Mouse (Mus musculus) embryonic facial prominence, embryonic 15.5 days (tissue): ENCODE measurements around the gene Atg2a. TPM values are rescaled to one million over a fixed set of nuclear protein-coding genes. Genes with fewer than 3 reads are reported as not detected.

Experiments used
- ATAC-seq: fragments of 200-750 bp; cut with Nextera tagmentation; 2 replicates; pipeline ENCODE4 v1.8.0; 2017; ENCODE audit warnings: low read depth, moderate TSS enrichment; ENCODE audit not compliant: insufficient number of reproducible peaks, low FRiP score, low TSS enrichment
- H3K27ac ChIP-seq: fragments of 300-500 bp; sonication (generic); replicated peaks from 2 replicates; pipeline ENCODE4 v1.5.1; 2015; ENCODE audit warnings: mild to moderate bottlenecking, inconsistent platforms
- H3K27me3 ChIP-seq: fragments of 300-500 bp; sonication (generic); 2 replicates; pipeline ENCODE4 v1.6.1; 2015; ENCODE audit warnings: inconsistent platforms
- H3K36me3 ChIP-seq: fragments of 300-500 bp; sonication (generic); 2 replicates; pipeline ENCODE4 v1.6.1; 2015; ENCODE audit warnings: mild to moderate bottlenecking, inconsistent platforms
- H3K4me1 ChIP-seq: fragments of 300-500 bp; sonication (generic); 2 replicates; pipeline ENCODE4 v1.6.1; 2015; ENCODE audit warnings: inconsistent platforms
- H3K4me2 ChIP-seq: fragments of 300-500 bp; sonication (generic); replicated peaks from 2 replicates; pipeline ENCODE4 v1.6.1; 2015; ENCODE audit warnings: mild to moderate bottlenecking, inconsistent platforms
- H3K4me3 ChIP-seq: fragments of 300-500 bp; sonication (generic); replicated peaks from 2 replicates; pipeline ENCODE4 v1.5.1; 2015; ENCODE audit warnings: mild to moderate bottlenecking, inconsistent platforms
- H3K9ac ChIP-seq: fragments of 300-500 bp; sonication (generic); 2 replicates; pipeline ENCODE4 v1.6.1; 2015; ENCODE audit warnings: inconsistent platforms
- H3K9me3 ChIP-seq: fragments of 300-500 bp; sonication (generic); replicated peaks from 2 replicates; pipeline ENCODE4 v1.6.1; 2016; ENCODE audit warnings: inconsistent platforms
- WGBS: fragments of 180-500 bp; shearing (Covaris S2); methylation state at CpG from one replicate; pipeline ENCODE4 v1.1.7; 2015; 5-methylcytosine and 5-hydroxymethylcytosine counted together
- polyA plus RNA-seq: library from polyadenylated mRNA; unstranded; fragments of >200 nt; fragmentation: Nextera tagmentation; extraction: Ambion mirVana; gene quantifications from 2 replicates; pipeline ENCODE4 v1.2.1, GENCODE M21; 2015

Atg2a gene
- polyA plus RNA-seq, 1 experiment from 2014 or later, result 11.0 TPM

- WGBS, result 72% methylated on average over 7 of the region's 7 CpGs
- Histone ChIP-seq H3K36me3 (no peaks in the 10 kb centered on the region), H3K9ac (no peak overlapping the region), H3K27ac (no peak overlapping the region), H3K4me1 (peaks cover 8% of the 10 kb centered on the region), H3K27me3 (no peaks in the 10 kb centered on the region; the same call in 1 of the 2 replicates), H3K9me3 (no peaks in the 10 kb centered on the region), H3K4me2 (no peak overlapping the region), H3K4me3 (no peak overlapping the region)
- no peak for ATAC-seq
Measured at GRCm38 (mm10) chr19:6268670-6269132, 27.2 kb downstream of the Atg2a start.

GRCm38 (mm10) chr19:6269798-6270475 lies 28.5 kb downstream of the Atg2a start:
- no peak overlapping the region for H3K27ac ChIP-seq
- peaks cover 8% of the 10 kb centered on the region for H3K4me1 ChIP-seq
- no peak overlapping the region for H3K4me2 ChIP-seq
- no peaks in the 10 kb centered on the region for H3K36me3 ChIP-seq
- 87% methylated on average over 8 of the region's 8 CpGs for WGBS
- H3K27me3 ChIP-seq, result no peaks in the 10 kb centered on the region; the same call in 1 of the 2 replicates
- H3K4me3 ChIP-seq, result no peak overlapping the region
- no peak overlapping the region for H3K9ac ChIP-seq
- no peaks in the 10 kb centered on the region for H3K9me3 ChIP-seq
- no peak for ATAC-seq

DNA sequence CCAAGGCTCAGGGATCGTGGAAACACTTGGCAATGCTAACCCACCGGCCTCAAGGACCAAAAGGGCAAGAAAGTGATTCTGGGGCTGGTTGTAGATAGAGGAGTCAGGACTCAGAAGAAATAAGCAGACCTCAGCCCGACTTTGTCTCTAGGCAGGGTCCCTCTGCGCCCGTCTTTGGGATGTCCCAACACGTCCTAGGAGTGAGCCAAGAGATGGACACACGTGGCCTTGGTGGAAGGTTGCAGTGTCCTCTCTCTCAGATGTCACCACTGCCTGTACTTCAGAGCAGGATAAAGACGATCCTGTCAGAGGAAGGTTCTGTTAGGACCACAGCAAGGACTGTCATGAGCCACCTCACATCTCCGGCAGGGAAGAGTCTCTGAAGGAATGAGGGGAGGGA lies 29.2 kb downstream of the Atg2a start:
- ATAC-seq, result no peak
- H3K27me3 ChIP-seq, result no peaks in the 10 kb centered on the region; the same call in 1 of the 2 replicates
- H3K9ac ChIP-seq, result no peak overlapping the region
- peaks cover 14% of the 10 kb centered on the region for H3K4me1 ChIP-seq
- H3K27ac ChIP-seq, result no peak overlapping the region
- no peak overlapping the region for H3K4me2 ChIP-seq
- WGBS, result 58% methylated on average over 9 of the region's 9 CpGs
- H3K4me3 ChIP-seq, result no peak overlapping the region
- H3K36me3 ChIP-seq, result no peaks in the 10 kb centered on the region
- H3K9me3 ChIP-seq, result no peaks in the 10 kb centered on the region

GRCm38 (mm10) chr19:6271206-6271605 lies 29.7 kb downstream of the Atg2a start:
- Histone ChIP-seq H3K36me3 (no peaks in the 10 kb centered on the region), H3K9me3 (no peaks in the 10 kb centered on the region), H3K27ac (no peak overlapping the region), H3K9ac (no peak overlapping the region), H3K4me1 (peaks cover 19% of the 10 kb centered on the region), H3K4me3 (no peak overlapping the region), H3K4me2 (no peak overlapping the region), H3K27me3 (no peaks in the 10 kb centered on the region; the same call in 1 of the 2 replicates)
- ATAC-seq, result no peak
- 34% methylated on average over 8 of the region's 8 CpGs for WGBS

- no peak for ATAC-seq
- WGBS, result 58% methylated on average over 7 of the region's 7 CpGs
- Histone ChIP-seq H3K4me3 (no peak overlapping the region), H3K9ac (no peak overlapping the region), H3K27ac (no peak overlapping the region), H3K27me3 (no peaks in the 10 kb centered on the region; the same call in 1 of the 2 replicates), H3K4me2 (no peak overlapping the region), H3K9me3 (no peaks in the 10 kb centered on the region), H3K4me1 (peaks cover 19% of the 10 kb centered on the region), H3K36me3 (no peaks in the 10 kb centered on the region)
Measured at GRCm38 (mm10) chr19:6272053-6272452, 30.6 kb downstream of the Atg2a start.

DNA sequence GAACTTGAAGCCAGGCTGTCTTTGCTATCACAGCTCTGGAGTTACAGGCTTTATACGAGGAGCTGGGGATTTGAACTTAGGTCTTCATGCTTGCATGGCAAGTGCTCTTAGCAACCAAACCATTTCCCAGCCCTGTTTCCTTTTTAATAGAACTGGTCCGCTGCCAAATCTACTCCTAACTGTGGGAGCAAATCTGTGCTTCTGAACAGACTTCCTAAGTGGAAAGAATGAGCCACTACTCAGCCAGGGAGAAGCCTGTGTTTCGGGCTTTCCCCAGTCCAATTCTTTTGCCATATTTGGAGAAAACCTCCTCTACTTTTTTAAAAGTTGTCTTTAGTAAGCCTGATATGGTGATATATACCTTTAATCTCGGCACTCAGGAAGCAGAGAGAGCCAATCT lies 31.3 kb downstream of the Atg2a start:
- Histone ChIP-seq H3K9ac (no peak overlapping the region), H3K36me3 (no peaks in the 10 kb centered on the region), H3K4me2 (no peak overlapping the region), H3K27me3 (no peaks in the 10 kb centered on the region; the same call in 1 of the 2 replicates), H3K27ac (no peak overlapping the region), H3K9me3 (no peaks in the 10 kb centered on the region), H3K4me1 (peaks cover 22% of the 10 kb centered on the region), H3K4me3 (no peak overlapping the region)
- WGBS, result 76% methylated on average over 4 of the region's 4 CpGs
- no peak for ATAC-seq

DNA sequence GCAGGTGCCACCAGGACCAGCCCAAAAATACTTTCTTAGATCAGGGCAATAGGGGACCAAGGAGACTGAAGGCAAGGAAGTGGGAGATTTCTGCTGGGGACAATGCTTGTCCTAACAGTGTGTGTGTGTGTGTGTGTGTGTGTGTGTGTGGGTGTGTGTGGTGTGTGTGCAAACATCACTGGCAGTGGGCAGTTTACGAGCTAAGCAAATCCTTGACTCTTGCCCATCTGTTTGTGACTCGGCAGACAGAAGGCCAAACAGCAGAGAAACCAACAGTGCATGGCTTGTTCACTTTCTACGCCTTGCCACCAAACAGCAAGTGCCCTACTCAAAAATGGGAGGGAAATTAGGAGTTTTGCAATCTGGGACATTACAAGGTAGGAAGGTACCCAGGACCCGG lies 32.1 kb downstream of the Atg2a start:
- Histone ChIP-seq H3K4me2 (no peak overlapping the region), H3K27ac (no peak overlapping the region), H3K36me3 (no peaks in the 10 kb centered on the region), H3K27me3 (no peaks in the 10 kb centered on the region; the same call in 1 of the 2 replicates), H3K9ac (no peak overlapping the region), H3K4me3 (no peak overlapping the region), H3K4me1 (peaks cover 26% of the 10 kb centered on the region), H3K9me3 (no peaks in the 10 kb centered on the region)
- WGBS, result 86% methylated on average over 4 of the region's 4 CpGs
- ATAC-seq, result no peak

DNA sequence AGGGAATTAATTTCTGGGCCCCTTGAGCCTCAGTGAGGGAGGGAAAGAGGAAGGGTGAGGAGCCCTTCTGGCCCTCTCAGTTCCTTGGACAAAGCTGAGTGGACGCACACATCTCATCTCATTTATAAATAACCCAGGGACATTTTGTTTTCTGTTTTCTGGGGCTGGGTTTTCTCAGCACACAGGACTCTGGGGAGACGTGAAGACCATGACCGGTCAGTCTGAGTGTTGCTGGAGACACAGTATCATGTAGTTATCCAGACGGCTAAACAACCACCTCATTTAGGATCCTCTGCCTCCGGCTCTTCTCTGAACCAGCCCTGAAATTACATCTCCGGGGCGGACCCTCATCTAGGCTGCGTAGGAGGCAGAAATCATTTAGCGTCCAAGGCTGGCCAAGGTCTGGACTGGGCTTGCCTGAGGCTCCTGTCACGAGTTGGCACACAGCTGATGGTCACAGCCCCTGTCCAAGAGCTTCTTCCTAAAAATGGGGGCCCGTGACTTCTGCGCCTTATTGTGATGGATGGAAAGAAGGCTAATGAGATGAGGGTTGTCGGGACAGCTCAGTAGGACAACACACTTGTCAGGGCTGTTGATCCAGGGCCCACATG lies 32.6 kb downstream of the Atg2a start:
- Histone ChIP-seq H3K9ac (no peak overlapping the region), H3K4me1 (peaks cover 31% of the 10 kb centered on the region), H3K27ac (no peak overlapping the region), H3K4me3 (no peak overlapping the region), H3K27me3 (no peaks in the 10 kb centered on the region; the same call in 1 of the 2 replicates), H3K4me2 (no peak overlapping the region), H3K9me3 (no peaks in the 10 kb centered on the region), H3K36me3 (no peaks in the 10 kb centered on the region)
- no peak for ATAC-seq
- 88% methylated on average over 13 of the region's 13 CpGs for WGBS

DNA sequence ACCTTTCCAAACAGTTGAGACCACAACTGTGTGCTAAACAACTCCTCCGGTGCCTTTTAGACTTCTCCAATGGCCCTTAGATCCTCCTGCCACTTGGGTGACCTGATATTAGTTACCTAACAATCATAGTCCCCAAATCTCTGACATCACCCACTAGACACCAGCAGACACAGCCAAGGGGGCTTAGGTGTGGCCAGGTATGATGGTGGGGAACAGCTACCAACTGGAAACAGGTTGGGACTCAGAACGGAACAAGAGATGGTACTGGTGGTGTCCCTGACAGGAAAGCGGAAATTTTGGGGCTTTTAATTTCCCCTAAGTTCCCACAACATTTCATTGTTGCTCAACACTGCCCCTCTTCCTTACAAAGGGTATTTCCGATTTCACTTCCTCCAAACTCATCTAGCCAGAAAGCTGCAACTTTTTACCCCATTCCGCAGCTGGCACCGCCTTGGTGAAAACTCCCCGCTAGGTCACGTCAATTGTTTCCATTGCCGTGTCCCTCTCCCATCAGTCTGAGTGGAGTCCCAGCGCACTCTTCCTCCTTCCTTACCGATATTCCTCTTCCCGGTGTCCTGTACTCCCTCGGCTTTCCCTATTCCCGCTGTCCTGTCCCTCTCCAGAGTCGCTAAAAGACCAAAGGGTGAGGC lies 34.4 kb downstream of the Atg2a start:
- peak overlapping the region; percentile 82 for H3K4me3 ChIP-seq
- H3K4me1 ChIP-seq, result peaks cover 42% of the 10 kb centered on the region
- peak overlapping the region; percentile 88 for H3K27ac ChIP-seq
- no peak for ATAC-seq
- H3K9me3 ChIP-seq, result no peaks in the 10 kb centered on the region
- WGBS, result 7% methylated on average over 15 of the region's 15 CpGs
- H3K27me3 ChIP-seq, result no peaks in the 10 kb centered on the region; the same call in 1 of the 2 replicates
- peaks cover 10% of the 10 kb centered on the region; the same call in 1 of the 2 replicates for H3K36me3 ChIP-seq
- peak overlapping the region; percentile 15; the same call in 1 of the 2 replicates for H3K9ac ChIP-seq
- H3K4me2 ChIP-seq, result peak overlapping the region; percentile 97

DNA sequence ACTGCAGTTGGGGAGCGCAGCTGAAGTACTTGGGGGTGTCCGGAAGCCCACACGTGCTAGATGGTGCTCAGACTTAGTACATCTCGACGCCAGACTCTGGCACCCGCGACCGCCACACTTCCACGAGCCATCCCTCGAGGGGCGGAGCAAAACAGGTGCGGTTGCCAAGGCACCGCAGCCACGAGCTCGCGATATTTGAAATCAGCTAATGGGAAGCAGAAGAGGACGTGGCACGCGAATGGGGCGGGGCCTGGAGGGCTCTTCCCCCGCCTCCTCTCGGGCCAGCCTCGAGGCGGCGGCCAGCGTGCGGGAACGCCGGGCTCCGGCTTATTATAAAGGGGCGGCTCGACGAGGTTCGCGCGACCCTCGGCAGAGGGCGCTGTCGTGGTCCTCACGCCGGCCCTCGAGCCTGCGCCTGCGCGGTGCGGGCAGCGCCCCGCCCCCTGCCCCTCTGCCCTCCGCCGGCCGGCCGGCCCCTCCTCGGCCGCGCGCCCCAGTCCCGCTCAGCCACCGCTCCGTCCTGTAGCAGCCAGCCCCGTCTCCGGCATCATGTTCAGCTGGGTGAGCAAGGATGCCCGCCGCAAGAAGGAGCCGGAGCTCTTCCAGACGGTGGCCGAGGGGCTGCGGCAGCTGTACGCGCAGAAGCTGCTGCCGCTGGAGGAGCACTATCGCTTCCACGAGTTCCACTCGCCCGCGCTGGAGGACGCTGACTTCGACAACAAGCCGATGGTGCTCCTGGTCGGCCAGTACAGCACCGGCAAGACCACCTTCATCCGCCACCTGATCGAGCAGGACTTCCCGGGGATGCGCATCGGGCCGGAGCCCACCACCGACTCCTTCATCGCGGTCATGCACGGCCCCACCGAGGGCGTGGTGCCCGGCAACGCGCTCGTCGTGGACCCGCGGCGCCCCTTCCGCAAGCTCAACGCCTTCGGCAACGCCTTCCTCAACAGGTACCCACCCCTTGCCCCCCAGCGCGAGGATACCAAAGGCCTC lies 35.3 kb downstream of the Atg2a start, which contains the start of gene Ehd1:
Ehd1 (plus strand) TSS at position 300 of the 996 bp plus-strand sequence.
- under 1% methylated on average over 103 of the region's 106 CpGs for WGBS
- Histone ChIP-seq H3K4me2 (peak within 1 kb of the TSS; percentile 97), H3K27ac (peak within 1 kb of the TSS; percentile 88), H3K9me3 (no peaks in the 10 kb centered on the region), H3K36me3 (peaks cover 18% of the 10 kb centered on the region), H3K27me3 (no peaks in the 10 kb centered on the region; the same call in 1 of the 2 replicates), H3K4me3 (peak within 1 kb of the TSS; percentile 82), H3K4me1 (peaks cover 42% of the 10 kb centered on the region), H3K9ac (peak within 1 kb of the TSS; percentile 49)
- peak; percentile 94 for ATAC-seq
